Mouse (Mus musculus) midbrain, embryonic 14.5 days (tissue): ENCODE measurements at regions not wholly inside any gene's neighbourhood (a gene's known extent, or its start where the extent isn't known, plus 50 kb on each side); places are given as distances from the start of the nearest gene placed in this dataset.

Source experiments
- ATAC-seq: fragments of 200-750 bp; cut with Nextera tagmentation; 2 replicates; pipeline ENCODE4 v1.8.0; 2017; ENCODE audit warnings: moderate number of reproducible peaks, moderate library complexity; ENCODE audit not compliant: low FRiP score, low TSS enrichment
- DNase-seq: peaks from one replicate; pipeline ENCODE4 v3.0.0-alpha.2; 2015
- H3K27ac ChIP-seq: fragments of 300-500 bp; sonication (generic); replicated peaks from 2 replicates; pipeline ENCODE4 v1.5.1; 2014; ENCODE audit warnings: mild to moderate bottlenecking, low read depth, low read length, moderate library complexity
- H3K27me3 ChIP-seq: fragments of 300-500 bp; sonication (generic); 2 replicates; pipeline ENCODE4 v1.6.1; 2014; ENCODE audit warnings: low read length, control low read depth, mixed read lengths; ENCODE audit not compliant: control insufficient read depth, insufficient read depth
- H3K36me3 ChIP-seq: fragments of 300-500 bp; sonication (generic); 2 replicates; pipeline ENCODE4 v1.6.1; 2014; ENCODE audit warnings: low read length, control low read depth; ENCODE audit not compliant: control insufficient read depth, insufficient read depth
- H3K4me1 ChIP-seq: fragments of 300-500 bp; sonication (generic); 2 replicates; pipeline ENCODE4 v1.6.1; 2014; ENCODE audit warnings: mild to moderate bottlenecking, antibody characterized with exemption, low read length, control low read depth; ENCODE audit not compliant: control insufficient read depth, insufficient read depth
- H3K4me2 ChIP-seq: fragments of 300-500 bp; sonication (generic); 2 replicates; pipeline ENCODE4 v1.6.1; 2014; ENCODE audit warnings: mild to moderate bottlenecking, low read length, moderate library complexity
- H3K4me3 ChIP-seq: fragments of 300-500 bp; sonication (generic); replicated peaks from 2 replicates; pipeline ENCODE4 v1.5.1; 2014; ENCODE audit warnings: low read depth, low read length
- H3K9ac ChIP-seq: fragments of 300-500 bp; sonication (generic); replicated peaks from 2 replicates; pipeline ENCODE4 v1.6.1; 2014; ENCODE audit warnings: mild to moderate bottlenecking, low read length, moderate library complexity
- H3K9me3 ChIP-seq: fragments of 300-500 bp; sonication (generic); 2 replicates; pipeline ENCODE4 v1.6.1; 2016; ENCODE audit warnings: low read length, control low read depth, mixed read lengths; ENCODE audit not compliant: control insufficient read depth
- WGBS: fragments of 180-500 bp; shearing (Covaris S2); extraction: QIAGEN DNeasy Blood & Tissue Kit; methylation state at CpG from one replicate; pipeline ENCODE4 v1.1.7; 2014; 5-methylcytosine and 5-hydroxymethylcytosine counted together

DNA sequence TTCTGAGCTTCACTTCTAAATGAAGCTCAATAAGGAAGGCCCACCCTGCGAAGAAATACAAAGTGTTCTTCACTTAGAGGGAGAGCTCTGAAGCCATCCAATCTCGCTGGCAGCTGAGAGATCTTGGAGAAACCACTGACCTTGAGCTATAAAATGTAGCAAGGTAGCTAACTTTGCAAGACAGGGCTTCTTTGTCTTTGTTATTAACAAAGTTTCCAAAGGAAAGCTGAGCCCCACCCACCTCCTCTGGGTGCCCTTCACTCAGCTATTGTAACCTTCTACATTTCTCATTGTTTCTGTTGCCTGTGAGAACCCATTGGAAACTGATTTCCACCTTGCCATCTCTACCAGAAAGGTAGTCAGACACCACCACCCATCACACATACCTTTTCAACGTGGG lies 57.2 kb upstream of the Usp9x start:
- WGBS: 73% methylated on average over 3 of the region's 3 CpGs
- Histone ChIP-seq H3K4me3 (no peak overlapping the region), H3K27me3 (no peaks in the 10 kb centered on the region), H3K9me3 (no peaks in the 10 kb centered on the region), H3K4me2 (no peak overlapping the region), H3K4me1 (no peaks in the 10 kb centered on the region), H3K36me3 (no peaks in the 10 kb centered on the region), H3K27ac (no peak overlapping the region), H3K9ac (no peak overlapping the region)
- DNase-seq (no peak), ATAC-seq (no peak)

DNA sequence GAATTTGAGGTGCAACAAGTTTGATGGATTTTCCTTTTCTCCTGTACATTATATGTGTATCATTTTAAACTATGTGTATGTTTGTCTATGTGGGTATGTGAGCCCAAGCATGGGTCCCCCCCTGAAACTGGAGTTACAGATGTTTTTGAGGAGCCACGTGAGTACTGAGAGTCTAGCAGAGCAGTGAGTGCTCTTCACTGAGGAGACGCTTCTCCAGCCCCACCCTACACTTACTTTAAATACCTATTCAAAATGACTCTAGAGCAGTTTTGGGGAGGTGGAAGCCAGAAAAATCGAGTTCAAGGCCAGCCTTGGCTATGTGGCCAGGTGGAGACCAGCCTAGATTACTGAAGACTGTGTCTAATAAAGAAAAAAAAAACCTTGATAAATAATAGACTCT lies 58.2 kb upstream of the Usp9x start:
- H3K4me1 ChIP-seq: no peaks in the 10 kb centered on the region
- H3K27ac ChIP-seq: no peak overlapping the region
- 73% methylated on average over 3 of the region's 3 CpGs for whole genome bisulfite sequencing
- H3K9me3 ChIP-seq: no peaks in the 10 kb centered on the region
- no peaks in the 10 kb centered on the region for H3K27me3 ChIP-seq
- ATAC-seq (no peak), DNase-seq (no peak)
- H3K4me3 ChIP-seq: no peak overlapping the region
- H3K36me3 ChIP-seq: no peaks in the 10 kb centered on the region
- no peak overlapping the region for H3K9ac ChIP-seq
- H3K4me2 ChIP-seq: no peak overlapping the region

DNA sequence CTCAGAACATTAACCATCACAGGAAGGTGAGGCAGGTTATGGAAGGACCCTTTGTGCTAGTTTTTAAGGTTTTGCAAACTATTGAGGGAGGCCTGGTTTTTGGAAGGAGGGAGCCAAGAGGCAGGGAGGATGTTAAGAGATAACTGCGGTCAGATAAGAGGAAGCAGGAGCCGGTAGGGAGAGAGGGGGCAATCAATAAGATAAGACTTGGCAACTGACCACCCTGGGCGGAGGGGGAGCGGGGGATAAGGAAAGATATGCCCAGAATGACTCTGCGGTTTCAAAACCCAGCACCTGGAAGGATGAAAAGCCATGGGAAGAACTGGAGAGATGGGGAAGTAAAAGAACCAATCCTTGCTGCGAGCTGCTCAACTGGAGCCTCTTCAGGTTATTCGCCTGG lies 80.5 kb upstream of the Usp9x start:
- 84% methylated on average over 7 of the region's 7 CpGs for WGBS
- no peak overlapping the region for H3K27ac ChIP-seq

DNA sequence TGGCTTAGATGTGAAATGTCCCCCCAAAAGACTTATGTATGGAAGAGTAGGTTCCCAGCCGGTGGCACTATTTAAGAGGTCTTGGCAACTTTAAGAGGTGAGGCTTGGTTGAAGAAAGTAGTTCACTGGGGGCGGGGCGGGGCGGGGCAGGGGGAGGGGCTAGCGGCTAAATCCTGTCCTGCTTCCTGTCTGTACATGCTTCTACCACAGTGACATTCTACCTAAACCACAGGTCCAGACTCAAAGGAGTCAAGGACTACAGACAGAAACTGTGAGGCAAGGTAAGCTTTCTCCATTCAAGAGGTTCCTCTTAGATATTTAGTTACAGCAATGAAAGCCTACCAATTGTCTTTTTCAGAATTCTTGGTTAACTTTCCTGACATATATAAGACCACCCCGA lies 93.6 kb upstream of the Usp9x start:
- no peak overlapping the region for H3K4me3 ChIP-seq
- H3K27ac ChIP-seq: no peak overlapping the region
- no peaks in the 10 kb centered on the region for H3K4me1 ChIP-seq
- H3K9me3 ChIP-seq: no peaks in the 10 kb centered on the region
- H3K27me3 ChIP-seq: no peaks in the 10 kb centered on the region
- DNase-seq (no peak), ATAC-seq (no peak)
- no peak overlapping the region for H3K4me2 ChIP-seq
- WGBS: 65% methylated on average over 6 of the region's 6 CpGs
- no peak overlapping the region for H3K9ac ChIP-seq
- no peaks in the 10 kb centered on the region for H3K36me3 ChIP-seq

More for the DNA sequence above, 80.5 kb upstream of the Usp9x start:
- Histone ChIP-seq H3K27me3 (no peaks in the 10 kb centered on the region), H3K4me2 (no peak overlapping the region), H3K4me3 (no peak overlapping the region), H3K9me3 (no peaks in the 10 kb centered on the region), H3K4me1 (no peaks in the 10 kb centered on the region), H3K9ac (no peak overlapping the region), H3K36me3 (no peaks in the 10 kb centered on the region)
- no peak for DNase-seq
- no peak for ATAC-seq

DNA sequence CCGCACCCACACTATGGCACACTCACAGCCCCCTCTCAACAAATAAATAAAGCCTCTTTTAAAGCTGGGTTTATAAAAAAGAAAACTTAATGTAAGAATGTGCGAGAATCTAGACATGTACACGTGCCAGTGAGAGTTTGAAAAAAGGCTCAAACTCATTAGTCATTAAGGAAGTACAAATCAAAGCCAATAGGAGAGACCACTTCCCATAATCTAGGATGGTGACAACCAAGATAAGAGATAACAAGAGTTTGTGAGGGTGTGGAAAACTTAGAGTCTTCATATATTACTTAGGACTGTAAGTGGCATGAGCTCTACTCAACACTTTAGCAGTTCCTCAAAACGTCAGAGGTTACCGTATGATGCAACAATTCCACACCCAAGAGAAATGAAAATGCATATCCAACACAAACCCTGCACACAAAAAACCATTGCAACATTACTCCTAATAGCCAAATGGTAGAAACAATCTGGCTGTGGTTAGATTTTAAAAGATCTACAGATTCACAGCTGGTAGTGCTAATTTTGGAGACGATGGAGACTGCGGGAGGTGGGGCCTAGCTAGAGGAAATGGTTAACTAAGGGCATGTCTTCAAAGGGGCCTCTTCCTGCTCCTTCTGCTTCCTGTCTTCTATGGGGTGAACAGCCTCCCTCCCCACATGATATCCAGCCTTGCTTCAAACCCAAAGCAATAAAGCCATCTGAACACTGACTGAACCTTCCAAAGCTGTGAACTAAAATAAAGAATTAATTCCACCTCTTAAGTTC lies 102.1 kb upstream of the Usp9x start:
- DNase-seq (no peak), ATAC-seq (no peak)
- no peaks in the 10 kb centered on the region for H3K36me3 ChIP-seq
- H3K9ac ChIP-seq: no peak overlapping the region
- H3K4me2 ChIP-seq: no peak overlapping the region
- no peak overlapping the region for H3K27ac ChIP-seq
- H3K27me3 ChIP-seq: no peaks in the 10 kb centered on the region
- no peak overlapping the region for H3K4me3 ChIP-seq
- 90% methylated on average over 7 of the region's 7 CpGs for WGBS
- H3K4me1 ChIP-seq: no peaks in the 10 kb centered on the region
- no peaks in the 10 kb centered on the region for H3K9me3 ChIP-seq

GRCm38 (mm10) chrX:12959467-12960314 lies 111.6 kb upstream of the Usp9x start:
- Histone ChIP-seq H3K27ac (no peak overlapping the region), H3K9ac (no peak overlapping the region), H3K36me3 (no peaks in the 10 kb centered on the region), H3K9me3 (no peaks in the 10 kb centered on the region), H3K4me3 (no peak overlapping the region), H3K4me2 (no peak overlapping the region), H3K4me1 (no peaks in the 10 kb centered on the region), H3K27me3 (no peaks in the 10 kb centered on the region)
- ATAC-seq: no peak
- DNase-seq: no peak
- 70% methylated on average over 11 of the region's 11 CpGs for WGBS

DNA sequence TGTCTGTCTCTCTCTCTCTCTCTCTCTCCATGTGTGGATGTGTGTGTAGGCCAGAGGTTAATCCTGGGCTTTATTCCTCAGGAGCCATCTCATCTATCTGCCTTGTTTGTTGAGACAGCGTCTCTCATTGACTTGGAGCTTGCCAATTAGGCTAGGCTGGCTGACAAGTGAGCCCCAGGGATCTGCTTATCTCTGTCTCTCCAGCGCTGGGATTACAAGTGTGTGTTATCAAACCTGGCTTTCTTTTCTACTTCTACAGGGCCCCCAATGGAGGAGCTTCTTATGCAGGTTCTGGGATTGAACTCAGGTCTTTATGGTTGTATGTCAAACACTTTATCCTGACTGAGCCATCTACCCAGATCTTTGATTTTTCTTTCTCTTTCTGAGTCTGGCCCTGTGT lies 112.4 kb upstream of the Usp9x start:
- H3K9ac ChIP-seq: no peak overlapping the region
- DNase-seq (no peak), ATAC-seq (no peak)
- 54% methylated on average over 2 of the region's 2 CpGs for WGBS
- H3K4me2 ChIP-seq: no peak overlapping the region
- H3K4me1 ChIP-seq: no peaks in the 10 kb centered on the region
- H3K36me3 ChIP-seq: no peaks in the 10 kb centered on the region
- no peak overlapping the region for H3K4me3 ChIP-seq
- no peaks in the 10 kb centered on the region for H3K27me3 ChIP-seq
- H3K27ac ChIP-seq: no peak overlapping the region
- no peaks in the 10 kb centered on the region for H3K9me3 ChIP-seq

- no peak overlapping the region for H3K4me3 ChIP-seq
- H3K4me2 ChIP-seq: no peak overlapping the region
- H3K9me3 ChIP-seq: no peaks in the 10 kb centered on the region
- no peaks in the 10 kb centered on the region for H3K36me3 ChIP-seq
- H3K9ac ChIP-seq: no peak overlapping the region
- no peaks in the 10 kb centered on the region for H3K4me1 ChIP-seq
- H3K27me3 ChIP-seq: no peaks in the 10 kb centered on the region
- 78% methylated on average over 7 of the region's 7 CpGs for WGBS
- no peak for ATAC-seq
- DNase-seq: no peak
- no peak overlapping the region for H3K27ac ChIP-seq
Observed at GRCm38 (mm10) chrX:12950928-12951660, 120.2 kb upstream of the Usp9x start.
